Mouse (Mus musculus) bone marrow macrophage, adult 2 months (primary cell): ENCODE data around the gene Zc3h15. TPM values are rescaled to one million over a fixed set of nuclear protein-coding genes. Genes with fewer than 3 reads are reported as not detected.

Source experiments
- H3K27ac ChIP-seq: 2 replicates; pipeline ENCODE4 v1.5.1; 2012; ENCODE audit warnings: low read depth, low read length; ENCODE audit not compliant: insufficient read depth
- H3K4me1 ChIP-seq: 2 replicates; pipeline ENCODE4 v1.6.1; 2012; ENCODE audit warnings: low read length; ENCODE audit not compliant: control insufficient read depth, insufficient read depth
- H3K4me3 ChIP-seq: 2 replicates; pipeline ENCODE4 v1.5.1; 2012; ENCODE audit warnings: mild to moderate bottlenecking, low read length, moderate library complexity; ENCODE audit not compliant: insufficient read depth
- CTCF ChIP-seq: IDR thresholded peaks from 2 replicates; pipeline ENCODE4 v1.5.1; 2012; ENCODE audit warnings: low read depth, mild to moderate bottlenecking, low read length, moderate library complexity
- POLR2A ChIP-seq: IDR thresholded peaks from 2 replicates; pipeline ENCODE4 v1.6.1; 2012; ENCODE audit warnings: mild to moderate bottlenecking, low read depth, low read length, borderline replicate concordance
- polyA plus RNA-seq: library from polyadenylated mRNA; stranded (reverse); fragments of >200 nt; gene quantifications from 2 replicates; pipeline ENCODE4 v1.2.4, GENCODE M21; 2012; ENCODE audit not compliant: missing spikeins, insufficient read depth, insufficient read length

The Zc3h15 gene
- polyA plus RNA-seq, 1 experiment = 82.7 TPM

DNA sequence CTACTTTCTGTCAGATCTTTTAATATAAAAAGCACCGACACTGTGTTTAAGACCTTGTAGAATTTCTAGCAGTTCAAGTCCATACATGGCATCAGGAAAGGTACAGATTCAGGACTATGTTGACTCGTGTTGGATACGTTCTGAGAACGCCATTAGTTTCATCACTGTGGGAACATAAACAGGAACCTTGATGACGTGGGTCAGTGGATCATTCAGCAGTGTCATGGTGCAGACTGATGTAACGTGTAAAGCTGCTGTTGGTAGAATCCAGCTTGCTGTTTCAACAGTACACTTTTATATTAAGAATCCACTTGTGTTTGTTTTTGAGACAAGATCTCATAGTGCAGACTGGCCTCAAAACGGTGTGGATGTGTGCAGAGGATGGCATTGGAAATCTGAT is 28.8 kb downstream of the Zc3h15 start:
- TF ChIP-seq POLR2A (no peak), CTCF (no peak)
- H3K4me3 ChIP-seq = no peak overlapping the region
- no peak overlapping the region for H3K27ac ChIP-seq
- H3K4me1 ChIP-seq = peaks cover 21% of the 10 kb centered on the region

DNA sequence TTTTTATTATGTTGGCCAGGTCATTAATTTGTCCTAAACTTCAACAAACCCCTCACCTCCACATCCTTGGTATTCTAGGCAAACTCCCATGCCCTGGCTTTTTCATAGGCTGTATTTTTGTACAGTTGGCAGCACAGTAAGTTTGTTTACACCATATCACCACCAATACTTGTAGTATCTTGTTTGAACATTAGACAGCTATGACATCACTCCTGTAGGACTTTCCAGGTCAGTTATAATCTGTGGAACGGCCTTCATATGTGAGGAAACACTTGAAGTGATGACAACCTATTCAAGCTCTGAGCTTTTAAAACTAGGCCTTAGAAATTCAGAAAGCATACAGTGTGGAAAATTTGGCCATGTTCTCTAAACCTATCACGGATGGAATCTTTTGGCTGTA is 29.6 kb downstream of the Zc3h15 start:
- Histone ChIP-seq H3K4me3 (no peak overlapping the region), H3K4me1 (peaks cover 21% of the 10 kb centered on the region), H3K27ac (no peak overlapping the region)
- no peak for TF ChIP-seq CTCF
- no peak for TF ChIP-seq POLR2A

DNA sequence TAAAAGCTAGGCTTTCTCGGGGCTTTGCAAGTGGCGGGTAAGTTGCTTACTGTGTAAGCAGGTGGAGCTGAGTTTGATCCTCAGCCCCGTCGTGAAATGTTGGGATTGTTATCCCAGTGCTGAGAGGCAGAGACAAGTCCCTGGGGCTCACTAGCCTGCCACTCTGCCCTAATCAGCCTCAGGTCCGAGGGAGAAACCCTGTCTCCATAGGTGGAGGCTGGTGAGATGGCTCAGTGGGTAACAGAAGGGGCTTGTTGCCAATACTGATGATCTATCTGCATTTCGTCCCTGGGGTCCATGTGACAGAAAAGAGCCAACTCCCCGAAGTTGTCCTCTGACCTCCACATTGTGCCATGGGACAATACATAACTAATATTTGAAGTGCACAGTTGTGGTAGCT is 30.2 kb downstream of the Zc3h15 start:
- Histone ChIP-seq H3K4me3 (no peak overlapping the region), H3K27ac (no peak overlapping the region), H3K4me1 (peaks cover 21% of the 10 kb centered on the region)
- no peak for TF ChIP-seq CTCF
- no peak for TF ChIP-seq POLR2A

DNA sequence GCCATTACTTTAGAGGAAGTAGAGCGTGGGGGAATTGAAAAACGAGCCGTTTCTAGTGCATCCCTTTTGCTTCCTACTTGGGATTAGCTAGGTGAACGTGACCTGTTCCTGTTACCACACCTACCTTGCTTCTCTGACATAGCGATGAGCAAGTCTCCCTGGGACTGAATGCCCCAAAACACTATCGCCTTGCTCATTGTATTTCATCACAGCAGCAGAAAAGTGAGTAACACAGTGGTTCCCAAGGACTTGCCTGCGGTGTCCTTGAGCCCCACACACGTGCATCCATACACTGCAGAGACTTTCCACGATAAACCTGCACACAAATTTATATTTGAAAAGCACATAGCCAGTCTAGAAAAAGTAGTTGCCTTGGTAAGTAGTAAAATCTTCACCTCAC is 30.7 kb downstream of the Zc3h15 start:
- TF ChIP-seq POLR2A (no peak), CTCF (no peak)
- H3K4me1 ChIP-seq = peaks cover 21% of the 10 kb centered on the region
- no peak overlapping the region for H3K4me3 ChIP-seq
- H3K27ac ChIP-seq = no peak overlapping the region

- TF ChIP-seq CTCF (no peak), POLR2A (no peak)
- H3K4me1 ChIP-seq = peaks cover 21% of the 10 kb centered on the region
- H3K27ac ChIP-seq = no peak overlapping the region
- H3K4me3 ChIP-seq = no peak overlapping the region
These were observed 31.4 kb downstream of the Zc3h15 start for GRCm38 (mm10) chr2:83675681-83676080.

DNA sequence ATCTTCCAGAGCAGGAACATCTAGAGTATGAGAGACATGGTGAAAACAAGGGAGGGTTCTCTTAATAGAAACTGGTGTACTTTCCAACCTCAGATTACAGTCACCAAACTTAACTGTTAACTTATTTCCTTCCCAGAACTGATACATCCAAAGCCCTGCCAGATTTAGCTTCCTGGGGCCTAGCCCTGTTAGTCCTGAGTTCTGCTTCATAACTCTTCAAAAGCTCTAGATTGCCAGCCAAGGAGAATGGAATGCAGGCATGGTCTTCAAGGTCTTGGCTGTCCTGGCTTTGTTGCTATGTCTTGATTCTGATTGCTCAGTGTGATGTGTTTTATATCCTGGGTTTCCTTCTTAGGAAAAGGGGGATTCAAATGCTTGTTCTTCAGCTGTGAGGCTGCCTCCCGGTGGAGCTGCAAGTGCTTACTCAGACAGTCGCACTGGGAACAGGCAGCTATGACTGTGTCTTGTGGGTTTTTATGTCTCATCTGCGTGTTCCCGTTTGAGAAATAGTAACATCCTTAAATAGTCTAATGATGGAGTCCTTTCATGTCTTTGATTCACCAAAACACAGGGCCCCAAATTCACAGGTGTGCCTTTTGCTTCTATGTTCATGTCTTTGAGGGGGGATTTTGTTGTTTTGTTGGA is 32.1 kb downstream of the Zc3h15 start:
- H3K4me1 ChIP-seq = peaks cover 21% of the 10 kb centered on the region
- no peak overlapping the region for H3K4me3 ChIP-seq
- TF ChIP-seq POLR2A (no peak), CTCF (no peak)
- no peak overlapping the region for H3K27ac ChIP-seq

- no peak overlapping the region for H3K4me3 ChIP-seq
- no peak overlapping the region for H3K27ac ChIP-seq
- peaks cover 8% of the 10 kb centered on the region for H3K4me1 ChIP-seq
- TF ChIP-seq CTCF = no peak
- TF ChIP-seq POLR2A = no peak
These were observed 37.1 kb downstream of the Zc3h15 start for GRCm38 (mm10) chr2:83681332-83681731.

- Histone ChIP-seq H3K4me3 (no peak overlapping the region), H3K4me1 (peaks cover 4% of the 10 kb centered on the region), H3K27ac (no peak overlapping the region)
- TF ChIP-seq POLR2A = no peak
- TF ChIP-seq CTCF = no peak
These were observed 37.5 kb downstream of the Zc3h15 start for GRCm38 (mm10) chr2:83681785-83682184.

GRCm38 (mm10) chr2:83682282-83682681 is 38.0 kb downstream of the Zc3h15 start:
- Histone ChIP-seq H3K4me3 (no peak overlapping the region), H3K27ac (no peak overlapping the region), H3K4me1 (peaks cover 4% of the 10 kb centered on the region)
- TF ChIP-seq POLR2A = no peak
- no peak for TF ChIP-seq CTCF

GRCm38 (mm10) chr2:83683731-83684519 is 39.7 kb downstream of the Zc3h15 start:
- no peak overlapping the region for H3K27ac ChIP-seq
- TF ChIP-seq POLR2A (no peak), CTCF (no peak)

More at GRCm38 (mm10) chr2:83683731-83684519, 39.7 kb downstream of the Zc3h15 start:
- peaks cover 4% of the 10 kb centered on the region for H3K4me1 ChIP-seq
- no peak overlapping the region for H3K4me3 ChIP-seq
